Mouse (Mus musculus) lung, embryonic 16.5 days (tissue): ENCODE measurements around the gene Rbm6. TPM values are rescaled to one million over a fixed set of nuclear protein-coding genes. Genes with fewer than 3 reads are reported as not detected.
A peak's percentile ranks its signal among the peaks of the same experiment; 100 is the strongest.

Source experiments
- ATAC-seq: fragments of 200-750 bp; cut with Nextera tagmentation; 2 replicates; pipeline ENCODE4 v1.8.0; 2017; ENCODE audit warnings: low read depth, mild to moderate bottlenecking, moderate library complexity
- H3K27ac ChIP-seq: fragments of 300-500 bp; sonication (generic); 2 replicates; pipeline ENCODE4 v1.5.1; 2014; ENCODE audit warnings: mild to moderate bottlenecking, control low read depth, low read length
- H3K27me3 ChIP-seq: fragments of 300-500 bp; sonication (generic); 2 replicates; pipeline ENCODE4 v1.6.1; 2014; ENCODE audit warnings: low read depth, low read length, mixed read lengths; ENCODE audit not compliant: control insufficient read depth, insufficient read depth
- H3K36me3 ChIP-seq: fragments of 300-500 bp; sonication (generic); 2 replicates; pipeline ENCODE4 v1.6.1; 2014; ENCODE audit warnings: low read length; ENCODE audit not compliant: control insufficient read depth, insufficient read depth
- H3K4me1 ChIP-seq: fragments of 300-500 bp; sonication (generic); replicated peaks from 2 replicates; pipeline ENCODE4 v1.6.1; 2014; ENCODE audit warnings: low read length, mixed read lengths; ENCODE audit not compliant: control insufficient read depth, insufficient read depth
- H3K4me2 ChIP-seq: fragments of 300-500 bp; sonication (generic); 2 replicates; pipeline ENCODE4 v1.6.1; 2014; ENCODE audit warnings: low read depth, low read length, control low read depth
- H3K4me3 ChIP-seq: fragments of 300-500 bp; sonication (generic); 2 replicates; pipeline ENCODE4 v1.5.1; 2014; ENCODE audit warnings: mild to moderate bottlenecking, low read length, control low read depth
- H3K9ac ChIP-seq: fragments of 300-500 bp; sonication (generic); 2 replicates; pipeline ENCODE4 v1.6.1; 2014; ENCODE audit warnings: low read length, control low read depth
- H3K9me3 ChIP-seq: fragments of 300-500 bp; sonication (generic); 2 replicates; pipeline ENCODE4 v1.6.1; 2016; ENCODE audit warnings: low read length; ENCODE audit not compliant: control insufficient read depth
- WGBS: fragments of 180-500 bp; shearing (Covaris S2); extraction: QIAGEN DNeasy Blood & Tissue Kit; methylation state at CpG from one replicate; pipeline ENCODE4 v1.1.7; 2014; 5-methylcytosine and 5-hydroxymethylcytosine counted together
- polyA plus RNA-seq: library from polyadenylated mRNA; unstranded; fragments of >200 nt; fragmentation: Nextera tagmentation; extraction: Ambion mirVana; gene quantifications from 2 replicates; pipeline ENCODE4 v1.2.1, GENCODE M21; 2015

Gene Rbm6
- polyA plus RNA-seq, 1 experiment from 2014 or later, result 70.2 TPM

DNA sequence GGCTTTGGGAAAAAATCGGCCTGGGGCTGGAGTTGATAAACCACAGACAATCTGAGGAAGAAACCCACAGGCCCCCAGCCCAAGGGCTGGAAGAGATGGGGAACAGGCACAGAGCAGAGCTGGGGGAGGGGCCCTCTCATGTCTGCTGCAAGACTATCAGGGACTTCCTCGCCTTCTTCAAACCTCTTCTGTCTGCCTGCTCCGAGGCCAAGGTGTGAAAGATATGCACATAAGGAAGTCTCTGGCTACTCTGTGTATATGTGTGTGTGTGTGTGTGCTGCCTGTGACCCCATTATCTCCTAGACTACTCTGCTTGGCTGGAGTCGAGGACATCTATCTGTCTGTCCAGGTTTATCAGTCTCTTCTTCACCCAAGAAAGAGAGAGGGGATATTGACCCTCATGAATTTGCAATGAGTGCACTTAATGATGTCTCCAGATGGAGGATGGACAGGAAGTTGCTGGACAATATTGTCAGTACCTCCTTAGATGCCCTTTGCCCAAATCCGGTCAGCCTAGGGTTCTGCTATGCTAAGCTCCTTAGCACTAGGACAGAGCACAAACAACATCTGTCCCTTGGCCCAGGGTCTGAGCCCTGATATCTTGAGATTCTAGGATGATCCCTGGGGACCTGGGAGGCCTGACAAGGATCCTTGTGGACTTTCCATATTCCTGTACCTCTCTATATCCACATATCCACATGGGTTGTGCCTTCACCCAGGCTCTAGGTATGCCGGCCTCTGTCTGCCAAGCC is 143.9 kb downstream of the Rbm6 start:
- H3K4me1 ChIP-seq, result peaks cover 12% of the 10 kb centered on the region
- H3K9ac ChIP-seq, result no peak overlapping the region
- no peaks in the 10 kb centered on the region for H3K36me3 ChIP-seq
- 50% methylated on average over 6 of the region's 6 CpGs for WGBS
- no peak overlapping the region for H3K27ac ChIP-seq
- H3K4me3 ChIP-seq, result no peak overlapping the region
- no peaks in the 10 kb centered on the region for H3K9me3 ChIP-seq
- no peaks in the 10 kb centered on the region for H3K27me3 ChIP-seq
- no peak overlapping the region for H3K4me2 ChIP-seq
- no peak for ATAC-seq

DNA sequence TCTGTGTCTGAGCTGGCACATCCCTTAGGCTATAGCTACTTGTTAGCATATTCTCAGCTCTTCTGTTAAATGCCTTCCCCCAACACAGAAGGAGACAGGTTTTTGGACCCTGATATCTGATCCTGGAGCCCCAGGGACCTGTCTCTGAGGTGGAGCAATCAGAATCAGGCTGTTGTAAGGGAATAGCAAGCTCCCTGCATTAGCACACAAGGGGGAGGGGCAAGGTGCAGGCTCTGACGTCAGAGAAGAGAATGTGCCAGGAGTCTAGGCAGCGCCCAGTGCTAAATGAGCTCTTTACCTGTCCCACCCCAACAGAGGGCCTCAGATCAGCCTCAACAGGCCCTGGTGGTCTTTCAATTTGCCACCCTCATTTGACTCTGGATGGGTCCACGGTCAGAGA is 146.0 kb downstream of the Rbm6 start:
- H3K27ac ChIP-seq, result no peak overlapping the region
- H3K4me3 ChIP-seq, result no peak overlapping the region
- no peaks in the 10 kb centered on the region for H3K27me3 ChIP-seq
- no peak for ATAC-seq
- H3K4me1 ChIP-seq, result peaks cover 26% of the 10 kb centered on the region
- H3K9ac ChIP-seq, result no peak overlapping the region
- no peaks in the 10 kb centered on the region for H3K9me3 ChIP-seq
- no peaks in the 10 kb centered on the region for H3K36me3 ChIP-seq
- WGBS, result 60% methylated on average over 3 of the region's 3 CpGs
- H3K4me2 ChIP-seq, result no peak overlapping the region

DNA sequence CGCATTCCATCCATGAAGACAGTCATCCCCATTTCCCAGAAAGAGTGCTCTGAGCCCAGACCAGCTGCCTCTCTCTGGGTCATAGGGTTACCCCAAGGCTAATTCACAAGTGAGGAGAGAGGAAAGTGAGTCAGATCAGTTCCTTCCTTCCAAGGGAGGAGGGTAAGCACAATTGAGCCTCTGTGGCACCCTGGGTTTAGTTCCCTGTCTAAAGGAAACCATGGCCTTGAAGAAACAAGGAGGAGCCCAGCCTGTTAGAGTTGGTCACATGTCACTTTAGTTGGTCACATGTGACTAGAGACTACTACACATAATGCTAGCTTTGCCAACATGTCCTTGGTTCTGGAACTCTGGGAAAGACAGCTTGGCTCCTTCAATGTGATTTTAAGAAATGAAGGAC is 148.2 kb downstream of the Rbm6 start:
- H3K4me1 ChIP-seq, result peaks cover 29% of the 10 kb centered on the region
- no peaks in the 10 kb centered on the region for H3K9me3 ChIP-seq
- no peak overlapping the region for H3K4me2 ChIP-seq
- 79% methylated on average over 1 of the region's 1 CpGs for WGBS
- H3K27me3 ChIP-seq, result no peaks in the 10 kb centered on the region
- H3K9ac ChIP-seq, result no peak overlapping the region
- H3K36me3 ChIP-seq, result no peaks in the 10 kb centered on the region
- H3K4me3 ChIP-seq, result no peak overlapping the region
- H3K27ac ChIP-seq, result peak overlapping the region; percentile 73
- no peak for ATAC-seq

DNA sequence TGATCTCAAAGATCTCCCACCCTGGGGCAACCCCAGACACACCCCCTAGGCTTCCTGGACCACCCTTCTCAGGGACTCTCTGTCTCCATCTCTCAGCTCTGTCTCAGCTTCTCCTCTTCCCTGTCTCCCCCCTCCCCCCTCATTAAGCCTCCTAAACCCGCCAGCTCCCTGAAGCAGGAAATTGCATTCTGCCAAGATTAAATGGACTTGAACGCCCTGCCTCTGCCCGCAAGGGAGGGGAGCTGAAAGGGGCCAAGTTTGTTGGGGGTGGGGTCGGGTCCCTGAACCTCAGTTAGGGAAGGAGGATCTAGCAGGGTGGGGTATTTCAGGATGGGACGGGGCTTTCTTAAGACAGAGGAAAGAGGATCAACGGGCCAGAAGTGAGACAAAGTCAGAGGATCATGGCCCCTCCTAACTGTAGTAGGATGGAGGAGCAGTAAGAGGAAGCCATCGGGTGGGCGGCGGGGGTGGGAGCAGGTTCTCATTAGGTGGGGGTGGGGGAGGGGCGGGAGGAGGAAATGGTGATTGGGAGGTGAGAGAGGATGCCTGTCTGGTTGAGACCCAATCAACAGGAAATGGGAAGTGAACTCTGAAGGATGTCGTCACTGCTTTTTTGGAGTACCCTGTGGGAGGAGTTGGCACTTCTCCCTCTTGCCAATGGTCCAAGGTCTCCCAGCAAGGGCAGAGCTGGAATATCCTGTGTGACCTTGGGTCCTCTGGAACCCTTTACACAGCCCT is 149.1 kb downstream of the Rbm6 start:
- Histone ChIP-seq H3K9ac (peak overlapping the region; percentile 52), H3K4me1 (peaks cover 29% of the 10 kb centered on the region), H3K4me2 (peak overlapping the region; percentile 51), H3K9me3 (no peaks in the 10 kb centered on the region), H3K4me3 (no peak overlapping the region), H3K27ac (peak overlapping the region; percentile 75), H3K36me3 (no peaks in the 10 kb centered on the region), H3K27me3 (no peaks in the 10 kb centered on the region)
- 1% methylated on average over 11 of the region's 11 CpGs for WGBS
- peak; percentile 74 for ATAC-seq

Other genes starting within 250 kb of the Rbm6 start
- gene Gnai2, start 237.9 kb downstream of the Rbm6 start, polyA plus RNA-seq, result 457 and 458 TPM in 2 replicates
- gene Slc38a3, start 203.7 kb downstream of the Rbm6 start, polyA plus RNA-seq, result 4.5 and 5.4 TPM in 2 replicates
- gene Gnat1, start 193.5 kb downstream of the Rbm6 start, polyA plus RNA-seq, result 0.65 and 1.2 TPM in 2 replicates
- 10.4 and 11.8 TPM in 2 replicates for gene Sema3f, start 162.8 kb downstream of the Rbm6 start, polyA plus RNA-seq
- 212 and 220 TPM in 2 replicates for gene Rbm5, start 102.2 kb downstream of the Rbm6 start, polyA plus RNA-seq
- 12.5 and 13.8 TPM in 2 replicates for gene Mon1a, start 14.9 kb upstream of the Rbm6 start, polyA plus RNA-seq
- gene Mst1r, start 33.6 kb upstream of the Rbm6 start, polyA plus RNA-seq, result 3.5 and 6.0 TPM in 2 replicates
- gene Actl11, start 55.2 kb upstream of the Rbm6 start, polyA plus RNA-seq, result not detected in 2 replicates
- gene Camkv, start 62.4 kb upstream of the Rbm6 start, polyA plus RNA-seq, result 2.0 and 2.5 TPM in 2 replicates
- gene Traip, start 76.9 kb upstream of the Rbm6 start, polyA plus RNA-seq, result 24.0 and 24.3 TPM in 2 replicates
- gene Uba7, start 102.3 kb upstream of the Rbm6 start, polyA plus RNA-seq, result 20.6 and 24.2 TPM in 2 replicates
- 3.4 and 4.8 TPM in 2 replicates for gene Gm20661, start 109.8 kb upstream of the Rbm6 start, polyA plus RNA-seq
- 64.3 and 71.1 TPM in 2 replicates for gene Inka1, start 112.6 kb upstream of the Rbm6 start, polyA plus RNA-seq
- 7.7 and 9.4 TPM in 2 replicates for gene Cdhr4, start 119.3 kb upstream of the Rbm6 start, polyA plus RNA-seq
- gene Gm20662, start 123.1 kb upstream of the Rbm6 start, polyA plus RNA-seq, result 0.36 and 0.75 TPM in 2 replicates
- 55.3 and 57.5 TPM in 2 replicates for gene Ip6k1, start 129.3 kb upstream of the Rbm6 start, polyA plus RNA-seq
- 25.6 and 26.5 TPM in 2 replicates for gene Gmppb, start 176.0 kb upstream of the Rbm6 start, polyA plus RNA-seq
- gene Amigo3, start 179.9 kb upstream of the Rbm6 start, polyA plus RNA-seq, result 2.5 and 3.0 TPM in 2 replicates
- gene Mst1, start 207.2 kb upstream of the Rbm6 start, polyA plus RNA-seq, result 0.41 and 1.2 TPM in 2 replicates
- 24.9 and 27.1 TPM in 2 replicates for gene Rnf123, start 210.1 kb upstream of the Rbm6 start, polyA plus RNA-seq
- gene Apeh, start 221.4 kb upstream of the Rbm6 start, polyA plus RNA-seq, result 53.1 and 59.9 TPM in 2 replicates